Comparison of ENCODE assay signal across 11 mouse cellular contexts in the genomic region with DNA sequence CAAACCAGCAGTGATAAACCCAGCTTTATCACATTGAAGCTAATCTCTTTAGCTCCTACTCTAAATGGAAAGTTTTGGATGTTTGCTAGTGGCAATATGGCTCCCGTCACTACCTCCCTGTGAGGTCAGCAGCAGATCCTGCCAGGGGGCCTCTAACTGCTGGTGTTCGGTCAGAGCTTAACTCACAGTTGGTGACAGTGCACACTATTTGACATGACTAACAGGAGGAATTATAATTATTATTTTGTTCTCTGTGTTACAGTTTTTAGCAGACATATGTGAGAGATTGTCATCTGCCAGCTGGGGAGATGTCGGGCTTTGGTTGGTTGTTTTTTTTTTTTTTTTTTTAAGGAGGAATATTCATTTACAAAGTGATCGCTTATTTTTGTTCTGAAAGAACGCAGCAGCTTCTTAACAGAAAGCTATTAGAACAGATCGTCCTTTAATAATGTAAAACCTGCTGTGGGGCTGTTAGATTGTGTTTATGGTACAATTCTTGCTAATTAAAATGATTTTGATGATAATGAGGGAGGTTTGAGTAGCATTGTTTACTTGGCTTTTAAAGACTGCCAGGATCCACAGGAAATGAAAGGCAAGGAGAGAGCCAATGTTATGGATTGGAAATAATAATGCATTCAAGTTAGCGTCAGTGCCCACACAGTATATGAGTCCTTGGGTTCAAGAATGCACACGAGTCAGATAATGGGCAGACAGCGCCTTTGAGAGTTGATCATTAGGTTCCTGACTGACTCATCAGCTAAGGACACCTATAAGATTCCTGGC.
DNase-seq lines count a peak whose midpoint lies in the region; ATAC-seq and TF ChIP-seq lines count a peak whose summit lies in the region.
"Had no signal": no experiment of that assay in that cellular context is flagged by ENCODE, and none has a peak within 500 bp of the region (broad histone marks: within the 10 kb centered on the region; RNA-seq: fewer than 3 reads in every experiment).

No protein-coding gene starts in this region.

- DNase-seq in heart, postnatal 14 days = no peak
- DNase-seq in lung, embryonic 14.5 days = peak; percentile 60
- DNase-seq in lung, postnatal 14 days = no peak
- peak; percentile 8 for DNase-seq in ZHBTc4 (ENCODE audit: low read depth, low spot score)
- no peak for DNase-seq in limb, embryonic 10.5 days (ENCODE audit: low spot score)
- DNase-seq in right cerebral cortex, adult 2 months (ENCODE audit: low spot score in 2 of 2) = no peak
- DNase-seq: cerebellum, adult 8-10 months; thymus, postnatal 14 days had no signal

- no peaks in the 10 kb centered on the region for H3K9me3 ChIP-seq in heart, embryonic 14.5 days (ENCODE audit: control insufficient read depth, low read length)
- H3K9me3 ChIP-seq in lung, embryonic 14.5 days (ENCODE audit: low read depth, low read length) = no peaks in the 10 kb centered on the region
- H3K9me3 ChIP-seq in limb, embryonic 10.5 days (replicated peaks) = no peaks in the 10 kb centered on the region

- peak overlapping the region; percentile 62 to 68; a peak in 2 of 4 replicates for H3K27ac ChIP-seq in heart, embryonic 14.5 days (replicated peaks in 1 of 2; ENCODE audit: control insufficient read depth in 1 of 2, insufficient read depth in 1 of 2, low read depth in 2 of 2, low read length in 2 of 2)
- peak overlapping the region; percentile 44 for H3K27ac ChIP-seq in lung, embryonic 14.5 days (ENCODE audit: low read depth)
- peak overlapping the region; percentile 77 for H3K27ac ChIP-seq in limb, embryonic 10.5 days
- H3K27ac ChIP-seq: kidney, postnatal 0 days had no signal

- no peak overlapping the region for H3K9ac ChIP-seq in heart, embryonic 14.5 days (ENCODE audit: low read length)
- H3K9ac ChIP-seq in lung, embryonic 14.5 days = no peak overlapping the region

- no peak overlapping the region for H3K4me2 ChIP-seq in heart, embryonic 14.5 days (ENCODE audit: low read length)
- no peak overlapping the region for H3K4me2 ChIP-seq in lung, embryonic 14.5 days

- ATAC-seq in heart, embryonic 14.5 days (ENCODE audit: insufficient number of reproducible peaks, insufficient read depth, low FRiP score, low read depth) = no peak; the same call in 1 of the 2 replicates
- peak; percentile 61 for ATAC-seq in lung, embryonic 14.5 days (ENCODE audit: insufficient read depth)
- ATAC-seq in megakaryocyte-erythroid progenitor cell, adult 5-6 weeks (replicated peaks; ENCODE audit: low FRiP score, low TSS enrichment, poor library complexity, severe bottlenecking) = no peak

- H3K4me1 ChIP-seq in heart, embryonic 14.5 days (ENCODE audit: control insufficient read depth in 2 of 2, insufficient read depth in 2 of 2, low read length in 2 of 2) = peaks cover 4 to 10% of the 10 kb centered on the region in 2 experiments
- peaks cover 11% of the 10 kb centered on the region for H3K4me1 ChIP-seq in lung, embryonic 14.5 days (ENCODE audit: insufficient read depth)
- H3K4me1 ChIP-seq in limb, embryonic 10.5 days = peaks cover 62% of the 10 kb centered on the region

- peaks cover 7% of the 10 kb centered on the region for H3K27me3 ChIP-seq in heart, embryonic 14.5 days (ENCODE audit: control insufficient read depth, insufficient read depth, low read length)
- no peaks in the 10 kb centered on the region for H3K27me3 ChIP-seq in lung, embryonic 14.5 days (ENCODE audit: insufficient read depth, low read length)
- no peaks in the 10 kb centered on the region for H3K27me3 ChIP-seq in limb, embryonic 10.5 days (ENCODE audit: low read depth, poor library complexity, severe bottlenecking)

- intact Hi-C loops in heart, postnatal 14 days (cut with DNase I) = no loop called here

- 54% methylated on average over 9 of the region's 9 CpGs for WGBS in heart, embryonic 14.5 days
- WGBS in lung, embryonic 14.5 days = 54% methylated on average over 9 of the region's 9 CpGs
- 62% methylated on average over 9 of the region's 9 CpGs for WGBS in limb, embryonic 10.5 days

- TF ChIP-seq CTCF in lung, embryonic 14.5 days (IDR thresholded peaks at IDR 0.05; ENCODE audit: low read depth) = no peak

- H3K4me3 ChIP-seq in heart, embryonic 14.5 days (ENCODE audit: control insufficient read depth in 1 of 2, insufficient read depth in 1 of 2, low read depth in 1 of 2, low read length in 2 of 2) = no peak overlapping the region
- no peak overlapping the region for H3K4me3 ChIP-seq in lung, embryonic 14.5 days (ENCODE audit: low read depth, low read length)
- no peak overlapping the region for H3K4me3 ChIP-seq in limb, embryonic 10.5 days

- H3K36me3 ChIP-seq in heart, embryonic 14.5 days (ENCODE audit: control insufficient read depth, insufficient read depth, low read length) = no peaks in the 10 kb centered on the region
- H3K36me3 ChIP-seq in lung, embryonic 14.5 days (ENCODE audit: insufficient read depth) = no peaks in the 10 kb centered on the region
- no peaks in the 10 kb centered on the region for H3K36me3 ChIP-seq in limb, embryonic 10.5 days

Comparison
In these comparisons a context has a peak if more than half of its experiments do, and no peak if none do; other contexts are left out.
1. DNase-seq: peak in lung, embryonic 14.5 days (single experiment) and ZHBTc4 (single experiment); none in heart, postnatal 14 days (0 of 2), lung, postnatal 14 days (single experiment), limb, embryonic 10.5 days (single experiment) and right cerebral cortex, adult 2 months (0 of 2).
2. Peak in every context shown above with its lines, with median percentiles within 50 percentile points of each other: H3K27ac ChIP-seq.